Mouse (Mus musculus) embryonic fibroblast, embryonic 13.5 days (primary cell): Measurements from ENCODE around the gene Rita1.

Source experiments
- CTCF ChIP-seq: IDR thresholded peaks from 2 replicates; pipeline ENCODE4 v1.5.1; 2011; ENCODE audit warnings: mild to moderate bottlenecking, control low read depth, low read length, moderate library complexity, borderline replicate concordance; ENCODE audit not compliant: insufficient read depth
- POLR2A ChIP-seq: IDR thresholded peaks from 2 replicates; pipeline ENCODE4 v1.6.1; 2011; ENCODE audit warnings: low read depth, mild to moderate bottlenecking, control low read depth, low read length, moderate library complexity

GRCm38 (mm10) chr5:120587616-120587926, 24.8 kb downstream of the Rita1 start:
- TF ChIP-seq CTCF (no peak), POLR2A (0 out of 2 replicates have a peak, but pooled peaks have one; percentile 25)
